Mouse (Mus musculus) c-Kit-negative CD71-positive TER-119-positive erythroid progenitor cells, embryonic 14.5 days (primary cell): ENCODE data around the gene Itpr1.

Experiments
- DNase-seq: peaks from one replicate; pipeline ENCODE4 v3.0.0-alpha.2; 2013; ENCODE audit warnings: low read depth, low spot score

The Itpr1 gene

GRCm38 (mm10) chr6:108278826-108279630 lies 66.1 kb downstream of the Itpr1 start:
- no peak for DNase-seq

DNA sequence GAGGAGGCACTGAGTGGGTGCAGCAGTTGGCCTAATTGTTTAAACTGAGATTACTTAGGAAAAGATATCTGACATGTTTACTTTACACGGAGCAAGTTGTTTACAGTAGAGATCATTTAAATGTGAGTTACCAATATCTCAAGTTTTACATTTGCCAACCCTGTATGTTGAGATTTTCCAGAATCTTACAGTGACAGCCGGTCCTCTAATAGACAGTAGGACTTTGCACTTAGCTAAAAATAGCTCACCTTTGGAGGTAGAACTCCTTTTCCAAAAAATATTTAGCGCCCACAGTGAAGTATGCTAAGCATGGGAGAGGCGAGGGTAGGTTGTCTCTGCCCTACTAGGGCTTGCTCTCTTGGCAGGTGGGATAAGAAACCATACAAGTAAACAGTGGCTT lies 69.2 kb downstream of the Itpr1 start:
- no peak for DNase-seq

DNA sequence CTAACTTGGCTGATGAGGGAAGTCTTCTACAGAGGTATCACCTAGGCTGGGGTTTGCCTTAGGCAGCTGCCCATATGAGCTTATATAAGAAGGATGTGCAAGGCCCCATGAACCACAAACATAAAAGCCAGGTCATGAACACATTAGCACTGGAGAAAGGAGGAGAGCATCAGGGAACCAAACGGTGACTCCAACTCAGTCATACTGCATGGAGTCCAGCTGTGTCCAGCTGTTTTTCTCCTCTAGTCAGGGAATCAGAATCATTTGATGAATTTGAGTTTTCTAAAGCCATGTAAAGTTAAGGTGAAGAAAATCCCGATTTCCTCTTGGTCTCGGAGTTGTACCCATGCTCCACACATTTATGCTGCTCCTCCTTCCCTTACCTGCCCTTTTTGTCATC lies 69.7 kb downstream of the Itpr1 start:
- DNase-seq = no peak

- no peak for DNase-seq
These were observed 71.8 kb downstream of the Itpr1 start for GRCm38 (mm10) chr6:108284688-108285087.

DNA sequence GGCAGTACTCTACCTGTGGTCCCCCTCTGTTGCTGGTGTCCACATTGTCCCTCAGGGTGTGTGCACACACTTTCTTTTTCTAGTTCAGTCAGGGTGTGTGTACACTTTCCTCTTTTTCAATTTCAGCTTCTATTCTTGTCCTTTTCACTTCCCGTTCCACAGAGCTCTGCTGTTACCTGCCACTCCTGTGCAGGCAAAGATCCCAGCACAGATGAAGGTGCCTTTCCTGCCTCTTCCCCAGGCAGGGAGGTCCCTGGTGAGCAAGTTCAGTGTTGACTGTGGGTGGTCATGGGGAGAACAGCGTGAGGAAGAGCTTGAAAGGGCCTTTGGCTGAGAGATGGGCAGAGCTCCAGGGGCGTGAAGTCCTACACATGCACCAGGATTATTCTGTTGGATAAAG lies 76.1 kb downstream of the Itpr1 start:
- no peak for DNase-seq

GRCm38 (mm10) chr6:108290978-108291377 lies 78.1 kb downstream of the Itpr1 start:
- DNase-seq = no peak

DNA sequence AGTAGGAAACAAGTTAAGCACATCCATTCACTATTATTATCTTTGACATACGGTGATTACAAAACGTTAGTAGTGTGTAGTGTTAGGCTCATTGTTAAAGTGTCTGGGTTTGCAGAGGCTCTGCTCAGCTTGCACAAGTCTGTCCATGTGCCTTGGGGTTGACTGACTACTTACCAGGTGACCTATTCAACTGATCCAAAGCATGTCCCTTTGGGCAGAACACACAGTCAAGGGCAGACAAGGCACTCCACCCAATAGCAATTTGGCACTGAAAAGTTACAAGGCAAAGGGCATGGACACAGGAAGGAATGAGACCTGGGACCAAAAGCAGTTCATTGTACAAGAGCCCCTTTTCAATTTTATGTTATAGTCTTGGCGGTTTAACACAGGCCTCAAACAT lies 78.7 kb downstream of the Itpr1 start:
- no peak for DNase-seq

- no peak for DNase-seq
These were observed 89.0 kb downstream of the Itpr1 start for GRCm38 (mm10) chr6:108301856-108302255.

GRCm38 (mm10) chr6:108303619-108304567 lies 91.0 kb downstream of the Itpr1 start:
- DNase-seq = no peak

- no peak for DNase-seq
These were observed 92.4 kb downstream of the Itpr1 start for GRCm38 (mm10) chr6:108305171-108305779.

DNA sequence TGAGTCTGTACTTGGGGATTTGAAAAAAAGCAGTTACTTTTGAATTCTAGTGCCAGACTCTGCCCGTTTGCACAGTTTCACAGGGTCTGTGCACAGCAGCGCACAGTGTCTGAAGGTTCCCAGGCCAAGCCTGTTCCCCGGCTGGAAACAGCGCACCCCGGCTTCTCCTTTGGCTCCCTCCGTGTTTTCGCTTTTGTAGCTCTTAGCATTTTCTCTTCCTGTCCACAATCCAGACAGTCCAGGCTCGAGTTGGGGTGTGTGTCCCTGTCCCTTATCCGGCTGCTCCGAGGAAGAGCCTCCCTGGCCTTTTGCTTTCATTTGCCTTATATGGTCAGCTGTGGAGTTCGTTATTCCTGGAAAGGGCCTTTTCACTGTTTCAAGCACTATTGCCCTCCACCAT lies 93.3 kb downstream of the Itpr1 start:
- no peak for DNase-seq

DNA sequence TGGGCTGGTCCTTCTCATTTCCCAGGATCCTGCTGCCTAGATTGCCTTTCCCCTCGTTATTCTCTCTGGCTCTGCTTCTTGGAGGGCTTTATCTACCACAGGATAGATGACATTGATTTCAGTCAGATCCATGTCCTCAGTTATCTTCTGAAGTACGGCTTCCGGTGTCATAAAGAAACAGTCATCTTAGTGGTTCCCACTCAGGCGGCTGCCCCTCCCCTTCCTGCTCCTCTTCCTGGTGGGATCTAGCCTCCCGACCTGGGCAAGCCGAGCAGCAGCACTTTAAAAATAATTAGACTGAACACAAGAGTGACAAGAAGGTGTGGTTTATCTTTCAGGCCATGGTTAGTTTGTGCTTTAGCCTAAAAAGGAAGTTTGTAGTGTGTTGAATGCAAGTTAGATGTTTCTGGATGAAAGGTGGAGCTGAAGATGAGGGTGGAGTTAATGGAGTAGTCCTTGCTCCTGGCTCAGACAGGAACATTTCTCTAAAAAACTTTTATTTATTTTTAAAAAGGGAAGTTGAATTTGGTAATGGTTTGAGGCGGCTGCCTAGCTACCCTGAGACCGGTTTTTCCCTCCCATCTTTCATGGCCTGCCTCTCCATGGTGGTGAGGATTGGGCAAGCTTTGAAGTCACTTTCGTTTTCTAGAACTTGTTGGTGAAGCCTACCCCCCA lies 94.2 kb downstream of the Itpr1 start:
- no peak for DNase-seq

GRCm38 (mm10) chr6:108307770-108308169 lies 94.9 kb downstream of the Itpr1 start:
- no peak for DNase-seq

- DNase-seq = no peak
These were observed 96.7 kb downstream of the Itpr1 start for GRCm38 (mm10) chr6:108309391-108310182.

- DNase-seq = no peak
These were observed 100.2 kb downstream of the Itpr1 start for GRCm38 (mm10) chr6:108313056-108313455.

- DNase-seq = no peak
These were observed 101.1 kb downstream of the Itpr1 start for GRCm38 (mm10) chr6:108313997-108314396.

- DNase-seq = no peak
These were observed 103.5 kb downstream of the Itpr1 start for GRCm38 (mm10) chr6:108316268-108316824.

DNA sequence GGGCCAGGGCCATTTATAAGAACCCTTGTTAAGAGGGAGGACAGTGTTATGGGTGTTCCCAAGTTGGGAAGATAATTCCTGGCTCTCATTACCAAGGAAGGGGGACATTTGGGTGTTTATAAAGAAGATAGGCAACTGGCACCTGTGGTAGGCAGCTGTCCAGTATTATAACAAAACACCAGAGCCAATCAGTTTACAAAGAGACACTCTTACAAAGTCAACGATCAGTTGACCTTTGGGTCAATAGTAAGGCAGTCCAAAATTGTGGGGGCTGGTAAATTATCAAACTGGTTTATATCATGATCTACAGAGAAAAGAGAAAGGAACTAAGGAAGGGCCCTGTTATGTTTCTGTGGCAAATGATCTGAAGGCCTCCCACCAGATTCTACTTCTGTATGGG lies 104.1 kb downstream of the Itpr1 start:
- no peak for DNase-seq

- no peak for DNase-seq
These were observed 108.8 kb downstream of the Itpr1 start for GRCm38 (mm10) chr6:108321653-108322052.

GRCm38 (mm10) chr6:108324464-108325025 lies 111.6 kb downstream of the Itpr1 start:
- no peak for DNase-seq
